Comparison of ENCODE assay signal across 10 mouse cellular contexts in the genomic region with DNA sequence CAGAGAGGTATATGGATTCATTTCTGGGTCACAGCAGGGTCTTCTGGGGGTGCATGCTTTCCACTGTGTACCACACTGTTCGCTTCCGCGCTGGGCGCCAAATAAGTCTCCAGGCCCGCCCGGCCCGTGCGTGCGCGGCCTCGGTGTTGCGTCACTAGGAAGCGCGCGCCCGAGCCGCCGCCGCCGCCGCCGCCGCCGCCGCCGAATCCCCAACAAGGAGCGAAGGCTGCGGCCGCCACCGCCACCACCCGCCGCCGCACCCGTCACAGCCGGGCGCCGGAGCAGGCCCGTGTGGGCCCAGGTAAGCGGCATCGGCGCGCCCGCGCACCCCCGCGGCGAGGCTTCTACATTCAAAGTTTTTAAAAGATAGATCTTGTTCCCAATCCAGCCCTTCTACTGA. TPM values are rescaled to one million over a fixed set of nuclear protein-coding genes. Genes with fewer than 3 reads are reported as not detected.
A peak's percentile ranks its signal among the peaks of the same experiment; 100 is the strongest.
DNase-seq lines count a peak whose midpoint lies in the region; ATAC-seq lines count a peak whose summit lies in the region.
"Not testable (repeated sequence)": the region's sequence is repeated elsewhere in the genome, so short reads cannot be mapped to it uniquely, and the experiment has no call there.
"Had no signal": no experiment of that assay in that cellular context is flagged by ENCODE, and none has a peak within 500 bp of the region (broad histone marks: within the 10 kb centered on the region; RNA-seq: fewer than 3 reads in every experiment).

No protein-coding gene starts in this region.

- not testable (repeated sequence) for H3K27me3 ChIP-seq in hindbrain, embryonic 12.5 days; neural tube, embryonic 12.5 days (replicated peaks)

- not testable (repeated sequence) for H3K36me3 ChIP-seq in ES-E14 (ENCODE audit: control insufficient read depth, insufficient read depth, low read length, poor library complexity, severe bottlenecking); hindbrain, embryonic 12.5 days; neural tube, embryonic 12.5 days

- peak; percentile 98 for ATAC-seq in hindbrain, embryonic 12.5 days (ENCODE audit: low FRiP score)
- ATAC-seq in neural tube, embryonic 12.5 days (ENCODE audit: low FRiP score, low read depth): peak; percentile 96

- not testable (repeated sequence) for H3K9ac ChIP-seq in ES-E14 (ENCODE audit: insufficient read depth, low read depth, low read length, poor library complexity, severe bottlenecking); hindbrain, embryonic 12.5 days; neural tube, embryonic 12.5 days

- 55% methylated on average over 44 of the region's 47 CpGs for WGBS in hindbrain, embryonic 12.5 days
- 49% methylated on average over 47 of the region's 47 CpGs for WGBS in neural tube, embryonic 12.5 days

- H3K4me2 ChIP-seq in hindbrain, embryonic 12.5 days (replicated peaks): peak overlapping the region; percentile 27
- H3K4me2 ChIP-seq in neural tube, embryonic 12.5 days (replicated peaks): peak overlapping the region; percentile 32

- H3K4me1 ChIP-seq in ES-E14 (ENCODE audit: control insufficient read depth in 2 of 2, insufficient read depth in 2 of 2, low read length in 2 of 2, poor library complexity in 1 of 2); hindbrain, embryonic 12.5 days; neural tube, embryonic 12.5 days: not testable (repeated sequence)

- not testable (repeated sequence) for DNase-seq in ES-E14 (ENCODE audit: low read depth, low spot score)
- DNase-seq in cerebellum, postnatal 25 days: peak; percentile 57 to 59
- peak; percentile 18 for DNase-seq in gastrocnemius, postnatal 14 days
- DNase-seq in layer of hippocampus, adult 18-20 months (ENCODE audit: low spot score in 2 of 2): peak; percentile 47 to 53
- DNase-seq in lung, adult 18-20 months: peak; percentile 35 to 47
- peak; percentile 39 for DNase-seq in testis, postnatal 10 days (ENCODE audit: low spot score)

- H3K4me3 ChIP-seq in ES-E14 (ENCODE audit: insufficient read depth in 1 of 2, low read depth in 1 of 2, low read length in 2 of 2, poor library complexity in 1 of 2, severe bottlenecking in 1 of 2): peak overlapping the region; percentile 26 to 61; a peak in 3 of 4 replicates
- H3K4me3 ChIP-seq in hindbrain, embryonic 12.5 days: peak overlapping the region; percentile 21; the same call in 1 of the 2 replicates
- H3K4me3 ChIP-seq in neural tube, embryonic 12.5 days: peak overlapping the region; percentile 21; the same call in 1 of the 2 replicates

- intact Hi-C loops in gastrocnemius, postnatal 14 days (cut with DNase I; ENCODE audit: low total_unique reads): not testable (repeated sequence)

- not testable (repeated sequence) for H3K9me3 ChIP-seq in ES-E14 (ENCODE audit: control insufficient read depth, insufficient read depth, low read depth, low read length); hindbrain, embryonic 12.5 days (replicated peaks); neural tube, embryonic 12.5 days

- in situ Hi-C loops in ES-E14 (cut with MboI; ENCODE audit: low sequenced_read_pairs in 2 of 2, unreplicated experiment in 2 of 2): not testable (repeated sequence)

- H3K27ac ChIP-seq in ES-E14 (ENCODE audit: insufficient read depth, low read depth, low read length, poor library complexity, severe bottlenecking); hindbrain, embryonic 12.5 days; neural tube, embryonic 12.5 days: not testable (repeated sequence)

RNA-seq across cellular contexts. Expression of gene Gm21119, which starts 57.1 kb away (rescaled TPM):
- total RNA-seq in ES-E14 (2012; rRNA removed): not detected in 2 replicates
- total RNA-seq in gastrocnemius, postnatal 14 days (2021): under 1 TPM; 0.16 to 0.33 TPM
- polyA plus RNA-seq in hindbrain, embryonic 12.5 days (2016; fragmentation: Nextera tagmentation; extraction: Ambion mirVana): 0.13 TPM in 1 of 2 replicates, not detected in the other
- total RNA-seq in layer of hippocampus, adult 18-20 months (2021): 1 to 10 TPM; 1.3 to 1.5 TPM
- polyA plus RNA-seq in neural tube, embryonic 12.5 days (2016; fragmentation: Nextera tagmentation; extraction: Ambion mirVana): 0.10 and 0.14 TPM in 2 replicates
- polyA plus RNA-seq: C2C12; gonadal fat pad, adult 2 months had no signal
